Mouse (Mus musculus): Measurements from ENCODE around the gene Cyp4f13.

GRCm38 (mm10) chr17:32986301-32986700 is 39.1 kb upstream of the Cyp4f13 start:
- TF ChIP-seq CTCF (IDR thresholded peaks at IDR 0.05; ENCODE audit: borderline replicate concordance, insufficient read depth, low read length) (no peak), POLR2A (IDR thresholded peaks at IDR 0.05; ENCODE audit: low read depth, low read length) (no peak)

Data from embryonic fibroblast, embryonic 13.5 days (primary cell).